Mouse (Mus musculus) liver, embryonic 13.5 days (tissue): ENCODE results near the gene Celf2. TPM values are rescaled to one million over a fixed set of nuclear protein-coding genes. Genes with fewer than 3 reads are reported as not detected.

Source experiments
- ATAC-seq: fragments of 200-750 bp; cut with Nextera tagmentation; 2 replicates; pipeline ENCODE4 v1.8.0; 2017; ENCODE audit warnings: low read depth, mild to moderate bottlenecking, moderate number of reproducible peaks, moderate library complexity
- DNase-seq: peaks from one replicate; pipeline ENCODE4 v3.0.0; 2022
- H3K27ac ChIP-seq: fragments of 300-500 bp; sonication (generic); 2 replicates; pipeline ENCODE4 v1.5.1; 2015; ENCODE audit warnings: moderate library complexity, mild to moderate bottlenecking, inconsistent platforms
- H3K27me3 ChIP-seq: fragments of 300-500 bp; sonication (generic); 2 replicates; pipeline ENCODE4 v1.6.1; 2015; ENCODE audit warnings: mild to moderate bottlenecking, inconsistent platforms
- H3K36me3 ChIP-seq: fragments of 300-500 bp; sonication (generic); 2 replicates; pipeline ENCODE4 v1.6.1; 2015; ENCODE audit warnings: mild to moderate bottlenecking, inconsistent platforms
- H3K4me1 ChIP-seq: fragments of 300-500 bp; sonication (generic); replicated peaks from 2 replicates; pipeline ENCODE4 v1.6.1; 2015; ENCODE audit warnings: inconsistent platforms
- H3K4me2 ChIP-seq: fragments of 300-500 bp; sonication (generic); 2 replicates; pipeline ENCODE4 v1.6.1; 2015; ENCODE audit warnings: inconsistent platforms, mild to moderate bottlenecking, moderate library complexity
- H3K4me3 ChIP-seq: fragments of 300-500 bp; sonication (generic); replicated peaks from 2 replicates; pipeline ENCODE4 v1.5.1; 2015; ENCODE audit warnings: mild to moderate bottlenecking, inconsistent platforms
- H3K9ac ChIP-seq: fragments of 300-500 bp; sonication (generic); 2 replicates; pipeline ENCODE4 v1.6.1; 2015; ENCODE audit warnings: mild to moderate bottlenecking, inconsistent platforms
- H3K9me3 ChIP-seq: fragments of 300-500 bp; sonication (generic); replicated peaks from 2 replicates; pipeline ENCODE4 v1.6.1; 2016; ENCODE audit warnings: inconsistent platforms
- WGBS: fragments of 180-500 bp; shearing (Covaris S2); methylation state at CpG from one replicate; pipeline ENCODE4 v1.1.7; 2015; ENCODE audit not compliant: insufficient replicate concordance; 5-methylcytosine and 5-hydroxymethylcytosine counted together
- polyA plus RNA-seq: library from polyadenylated mRNA; unstranded; fragments of >200 nt; fragmentation: Nextera tagmentation; extraction: Ambion mirVana; gene quantifications from 2 replicates; pipeline ENCODE4 v1.2.1, GENCODE M21; 2015

Gene Celf2
- polyA plus RNA-seq, 1 experiment from 2014 or later = 11.0 TPM

GRCm38 (mm10) chr2:6983902-6984301, 525.5 kb downstream of the Celf2 start:
- Histone ChIP-seq H3K4me2 (no peak overlapping the region), H3K27me3 (no peaks in the 10 kb centered on the region), H3K9me3 (no peaks in the 10 kb centered on the region), H3K36me3 (no peaks in the 10 kb centered on the region), H3K27ac (no peak overlapping the region), H3K4me3 (no peak overlapping the region), H3K4me1 (no peaks in the 10 kb centered on the region), H3K9ac (no peak overlapping the region)
- DNase-seq (no peak), ATAC-seq (no peak)
- WGBS = 59% methylated on average over 6 of the region's 6 CpGs

GRCm38 (mm10) chr2:6976300-6976699, 533.1 kb downstream of the Celf2 start:
- DNase-seq (no peak), ATAC-seq (no peak)
- no peaks in the 10 kb centered on the region for H3K9me3 ChIP-seq
- H3K4me2 ChIP-seq = no peak overlapping the region
- 64% methylated on average over 2 of the region's 2 CpGs for WGBS
- no peak overlapping the region for H3K4me3 ChIP-seq
- H3K4me1 ChIP-seq = no peaks in the 10 kb centered on the region
- no peak overlapping the region for H3K27ac ChIP-seq
- H3K9ac ChIP-seq = no peak overlapping the region
- no peaks in the 10 kb centered on the region for H3K36me3 ChIP-seq
- no peaks in the 10 kb centered on the region for H3K27me3 ChIP-seq

- DNase-seq (no peak), ATAC-seq (no peak)
- Histone ChIP-seq H3K27me3 (no peaks in the 10 kb centered on the region), H3K4me3 (no peak overlapping the region), H3K4me2 (no peak overlapping the region), H3K27ac (no peak overlapping the region), H3K36me3 (no peaks in the 10 kb centered on the region), H3K9me3 (no peaks in the 10 kb centered on the region), H3K9ac (no peak overlapping the region), H3K4me1 (no peaks in the 10 kb centered on the region)
- WGBS = 73% methylated on average over 6 of the region's 6 CpGs
Measured at GRCm38 (mm10) chr2:6969228-6969627, 540.1 kb downstream of the Celf2 start.

GRCm38 (mm10) chr2:6965243-6965642, 544.1 kb downstream of the Celf2 start:
- Histone ChIP-seq H3K9me3 (no peaks in the 10 kb centered on the region), H3K9ac (no peak overlapping the region)
- ATAC-seq = no peak

GRCm38 (mm10) chr2:6950702-6951101, 558.7 kb downstream of the Celf2 start:
- ATAC-seq = no peak
- no peaks in the 10 kb centered on the region for H3K4me1 ChIP-seq
- no peaks in the 10 kb centered on the region for H3K36me3 ChIP-seq
- no peak overlapping the region for H3K4me3 ChIP-seq
- 64% methylated on average over 4 of the region's 4 CpGs for WGBS
- DNase-seq = no peak
- H3K27me3 ChIP-seq = no peaks in the 10 kb centered on the region
- no peak overlapping the region for H3K9ac ChIP-seq
- H3K4me2 ChIP-seq = no peak overlapping the region
- no peak overlapping the region for H3K27ac ChIP-seq
- H3K9me3 ChIP-seq = no peaks in the 10 kb centered on the region

More at GRCm38 (mm10) chr2:6965243-6965642, 544.1 kb downstream of the Celf2 start:
- no peak overlapping the region for H3K4me3 ChIP-seq
- no peak overlapping the region for H3K4me2 ChIP-seq
- H3K4me1 ChIP-seq = no peaks in the 10 kb centered on the region
- DNase-seq = no peak
- H3K36me3 ChIP-seq = no peaks in the 10 kb centered on the region
- no peak overlapping the region for H3K27ac ChIP-seq
- H3K27me3 ChIP-seq = no peaks in the 10 kb centered on the region

GRCm38 (mm10) chr2:6945638-6946415, 563.5 kb downstream of the Celf2 start:
- DNase-seq (no peak), ATAC-seq (no peak)
- no peak overlapping the region for H3K9ac ChIP-seq
- H3K9me3 ChIP-seq = no peaks in the 10 kb centered on the region
- no peak overlapping the region for H3K4me3 ChIP-seq
- H3K27me3 ChIP-seq = no peaks in the 10 kb centered on the region
- 70% methylated on average over 9 of the region's 9 CpGs for WGBS
- H3K36me3 ChIP-seq = no peaks in the 10 kb centered on the region
- no peak overlapping the region for H3K4me2 ChIP-seq
- no peaks in the 10 kb centered on the region for H3K4me1 ChIP-seq
- H3K27ac ChIP-seq = no peak overlapping the region

- Histone ChIP-seq H3K4me2 (no peak overlapping the region), H3K27ac (no peak overlapping the region), H3K4me3 (no peak overlapping the region), H3K4me1 (no peaks in the 10 kb centered on the region), H3K36me3 (no peaks in the 10 kb centered on the region), H3K9ac (no peak overlapping the region), H3K9me3 (no peaks in the 10 kb centered on the region), H3K27me3 (no peaks in the 10 kb centered on the region)
- no peak for ATAC-seq
- 56% methylated on average over 8 of the region's 8 CpGs for WGBS
- no peak for DNase-seq
Measured at GRCm38 (mm10) chr2:6943651-6944050, 565.7 kb downstream of the Celf2 start.

- Histone ChIP-seq H3K36me3 (no peaks in the 10 kb centered on the region), H3K9ac (no peak overlapping the region), H3K27me3 (no peaks in the 10 kb centered on the region), H3K4me3 (no peak overlapping the region), H3K9me3 (no peaks in the 10 kb centered on the region), H3K4me1 (no peaks in the 10 kb centered on the region), H3K4me2 (no peak overlapping the region), H3K27ac (no peak overlapping the region)
- no peak for ATAC-seq
- WGBS = 74% methylated on average over 2 of the region's 2 CpGs
- no peak for DNase-seq
Measured at GRCm38 (mm10) chr2:6942635-6943390, 566.5 kb downstream of the Celf2 start.

- no peaks in the 10 kb centered on the region for H3K4me1 ChIP-seq
- ATAC-seq = no peak
- WGBS = 70% methylated on average over 2 of the region's 2 CpGs
Measured at GRCm38 (mm10) chr2:6939143-6939542, 570.2 kb downstream of the Celf2 start.

GRCm38 (mm10) chr2:6933130-6933529, 576.2 kb downstream of the Celf2 start:
- Histone ChIP-seq H3K4me3 (no peak overlapping the region), H3K36me3 (no peaks in the 10 kb centered on the region), H3K9ac (no peak overlapping the region), H3K4me2 (no peak overlapping the region), H3K27ac (no peak overlapping the region), H3K4me1 (no peaks in the 10 kb centered on the region), H3K27me3 (no peaks in the 10 kb centered on the region), H3K9me3 (no peaks in the 10 kb centered on the region)
- WGBS = 75% methylated on average over 12 of the region's 12 CpGs
- DNase-seq = no peak
- ATAC-seq = no peak

More at GRCm38 (mm10) chr2:6939143-6939542, 570.2 kb downstream of the Celf2 start:
- no peak overlapping the region for H3K9ac ChIP-seq
- no peak overlapping the region for H3K4me2 ChIP-seq
- H3K9me3 ChIP-seq = no peaks in the 10 kb centered on the region
- no peak overlapping the region for H3K27ac ChIP-seq
- no peaks in the 10 kb centered on the region for H3K27me3 ChIP-seq
- no peak for DNase-seq
- H3K36me3 ChIP-seq = no peaks in the 10 kb centered on the region
- no peak overlapping the region for H3K4me3 ChIP-seq

GRCm38 (mm10) chr2:6927693-6928360, 581.5 kb downstream of the Celf2 start:
- DNase-seq (no peak), ATAC-seq (no peak)
- Histone ChIP-seq H3K9me3 (no peaks in the 10 kb centered on the region), H3K36me3 (no peaks in the 10 kb centered on the region), H3K4me1 (no peaks in the 10 kb centered on the region), H3K4me3 (no peak overlapping the region), H3K4me2 (no peak overlapping the region), H3K27me3 (no peaks in the 10 kb centered on the region), H3K27ac (no peak overlapping the region), H3K9ac (no peak overlapping the region)
- WGBS = 58% methylated on average over 4 of the region's 4 CpGs
